In the genomic region with DNA sequence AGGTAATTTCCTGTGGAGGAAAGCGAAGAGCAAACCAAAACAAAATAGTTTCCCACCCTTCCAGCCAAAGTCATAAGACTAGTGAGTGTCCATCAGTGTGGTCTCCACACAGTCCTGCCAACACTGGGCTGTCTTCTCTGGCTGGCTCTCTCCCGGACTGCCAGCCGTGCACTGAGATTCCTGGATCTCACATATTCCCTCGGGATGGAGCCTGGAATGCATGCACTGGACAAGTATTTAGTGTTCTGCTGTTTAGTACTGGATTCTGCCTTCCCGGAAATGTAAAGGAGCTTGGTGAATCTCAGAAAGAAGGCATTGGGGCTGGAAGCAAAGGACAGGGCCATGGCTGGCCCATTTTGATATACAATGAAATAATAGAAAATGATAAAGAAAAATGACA, we compare ENCODE assay signal across 12 mouse cellular contexts.
"Had no signal": no experiment of that assay in that cellular context is flagged by ENCODE, and none has a peak within 500 bp of the region (broad histone marks: within the 10 kb centered on the region; RNA-seq: fewer than 3 reads in every experiment).

No protein-coding gene starts in this region.

- DNase-seq: kidney, adult 18-20 months; liver; liver, embryonic 13.5 days; liver, postnatal 0 days; lung, postnatal 14 days; thymus, postnatal 14 days had no signal

- H3K4me2 ChIP-seq: limb, embryonic 12.5 days; liver, embryonic 13.5 days; lung, embryonic 15.5 days; midbrain, embryonic 15.5 days; neural tube, embryonic 12.5 days had no signal

- H3K4me1 ChIP-seq: liver, embryonic 13.5 days; midbrain, embryonic 15.5 days; neural tube, embryonic 12.5 days had no signal

- H3K27ac ChIP-seq: layer of hippocampus, adult 2 months; limb, embryonic 12.5 days; liver, embryonic 13.5 days; lung, embryonic 15.5 days; midbrain, embryonic 15.5 days; neural tube, embryonic 12.5 days; stomach, postnatal 0 days had no signal

- H3K9me3 ChIP-seq: limb, embryonic 12.5 days; liver, embryonic 13.5 days; lung, embryonic 15.5 days; midbrain, embryonic 15.5 days; neural tube, embryonic 12.5 days had no signal

- H3K27me3 ChIP-seq: limb, embryonic 12.5 days; liver, embryonic 13.5 days; lung, embryonic 15.5 days; midbrain, embryonic 15.5 days; neural tube, embryonic 12.5 days had no signal

- H3K4me3 ChIP-seq: layer of hippocampus, adult 2 months; limb, embryonic 12.5 days; liver, embryonic 13.5 days; lung, embryonic 15.5 days; midbrain, embryonic 15.5 days; neural tube, embryonic 12.5 days had no signal

- H3K9ac ChIP-seq: limb, embryonic 12.5 days; liver, embryonic 13.5 days; liver, postnatal 0 days; lung, embryonic 15.5 days; midbrain, embryonic 15.5 days; neural tube, embryonic 12.5 days had no signal

- ATAC-seq: liver, postnatal 0 days; midbrain, embryonic 15.5 days had no signal
